Mouse (Mus musculus): ENCODE data around the gene Grk6. TPM values are rescaled to one million over a fixed set of nuclear protein-coding genes. Genes with fewer than 3 reads are reported as not detected.

Grk6 gene
- total and polyA plus RNA-seq, 2 experiments from 2014 or later, result 10.7 to 27.2 TPM

DNA sequence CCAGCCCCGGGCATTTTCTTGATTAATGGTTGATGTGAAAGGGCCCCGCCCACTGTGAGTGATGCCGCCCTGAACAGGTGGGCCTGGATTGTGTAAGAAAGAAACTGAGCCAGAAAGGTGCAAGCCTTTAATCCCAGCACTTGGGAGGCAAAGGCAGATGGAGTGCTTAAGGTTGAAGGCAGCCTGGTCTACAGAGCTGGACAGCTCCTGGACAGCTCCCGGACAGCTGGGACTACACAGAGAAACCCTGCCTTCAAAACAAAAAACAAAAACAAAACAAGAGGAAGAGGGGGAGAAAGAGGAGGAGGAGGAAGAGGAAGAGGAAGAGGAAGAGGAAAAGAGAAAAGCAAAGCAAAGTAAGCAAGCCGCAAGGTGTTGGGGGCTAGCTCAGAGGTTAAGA, 25.7 kb upstream of the Grk6 start:
- no peaks in the 10 kb centered on the region for H3K36me3 ChIP-seq (replicated peaks; ENCODE audit: control insufficient read depth, insufficient read depth, low read length)
- no peak overlapping the region for H3K27ac ChIP-seq (ENCODE audit: low read depth)
- no peaks in the 10 kb centered on the region; the same call in 1 of the 2 replicates for H3K4me1 ChIP-seq (ENCODE audit: control insufficient read depth, insufficient read depth)
- no peak overlapping the region for H3K9ac ChIP-seq (replicated peaks; ENCODE audit: low read depth, low read length)
- no peak for TF ChIP-seq EP300 (IDR thresholded peaks at IDR 0.05; ENCODE audit: low read depth)
- no peak for TF ChIP-seq CTCF (IDR thresholded peaks at IDR 0.05; ENCODE audit: low read depth)
- DNase-seq (ENCODE audit: low spot score) (no peak), ATAC-seq (ENCODE audit: insufficient read depth, low read depth) (no peak)
- no peak overlapping the region for H3K4me3 ChIP-seq (ENCODE audit: low read depth, low read length)
- 76% methylated on average over 5 of the region's 5 CpGs for WGBS
- peaks cover 71% of the 10 kb centered on the region for H3K27me3 ChIP-seq (ENCODE audit: control insufficient read depth, insufficient read depth, low read length)
- no peak overlapping the region for H3K4me2 ChIP-seq (ENCODE audit: low read depth, low read length)
- H3K9me3 ChIP-seq (replicated peaks; ENCODE audit: control insufficient read depth, low read length), result no peaks in the 10 kb centered on the region

DNA sequence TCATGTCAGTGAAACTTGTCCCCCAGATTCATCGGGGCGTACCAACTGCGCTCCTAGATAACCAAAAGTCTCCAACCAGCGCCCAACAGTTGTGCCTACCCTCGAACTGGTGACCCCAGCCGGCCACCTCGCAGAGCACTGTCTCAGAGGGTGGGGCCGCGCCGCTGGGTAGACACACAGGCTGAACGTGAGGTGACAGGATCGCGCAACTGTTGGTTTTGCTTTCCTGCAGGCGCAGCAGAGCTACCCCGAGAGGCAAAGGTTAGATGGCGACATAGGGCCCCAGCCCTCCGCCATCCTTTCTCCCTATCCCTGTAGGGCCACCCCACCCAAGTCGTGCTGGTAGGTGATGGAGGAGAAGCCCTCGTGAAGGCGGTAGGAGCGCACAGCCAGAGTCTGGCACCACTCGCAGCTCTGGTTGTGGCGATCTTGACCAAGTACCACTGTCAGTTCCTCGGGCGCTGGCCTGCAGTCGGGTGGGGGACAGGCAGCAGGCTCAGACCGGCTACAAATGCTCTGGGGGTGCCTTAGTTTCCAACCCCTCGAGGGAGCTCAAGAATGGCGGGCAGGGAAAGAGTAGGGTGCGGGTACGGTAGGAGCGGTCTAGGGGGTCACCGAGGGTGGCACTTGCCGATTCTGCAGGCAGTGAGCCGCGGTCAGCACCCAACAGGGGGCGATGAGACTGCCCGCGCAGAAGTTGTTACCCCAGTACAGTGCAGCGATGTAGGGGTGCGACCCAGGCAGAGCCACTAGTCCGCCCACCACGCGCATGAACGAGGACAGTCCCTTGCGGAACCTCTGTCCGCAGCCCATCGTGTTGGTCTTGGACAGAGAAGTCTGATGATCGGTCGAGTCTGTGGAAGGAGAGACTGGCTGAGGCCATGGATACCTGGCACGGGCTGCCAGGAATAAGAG, 24.6 kb upstream of the Grk6 start:
- Histone ChIP-seq H3K9me3 (replicated peaks; ENCODE audit: control insufficient read depth, low read length) (no peaks in the 10 kb centered on the region), H3K36me3 (replicated peaks; ENCODE audit: control insufficient read depth, insufficient read depth, low read length) (no peaks in the 10 kb centered on the region), H3K27ac (ENCODE audit: low read depth) (no peak overlapping the region), H3K4me2 (ENCODE audit: low read depth, low read length) (peak overlapping the region; percentile 47), H3K9ac (replicated peaks; ENCODE audit: low read depth, low read length) (no peak overlapping the region), H3K27me3 (ENCODE audit: control insufficient read depth, insufficient read depth, low read length) (peaks cover 60% of the 10 kb centered on the region), H3K4me3 (ENCODE audit: low read depth, low read length) (peak overlapping the region; percentile 27), H3K4me1 (ENCODE audit: control insufficient read depth, insufficient read depth) (no peaks in the 10 kb centered on the region; the same call in 1 of the 2 replicates)
- TF ChIP-seq EP300 (IDR thresholded peaks at IDR 0.05; ENCODE audit: low read depth) (no peak), CTCF (IDR thresholded peaks at IDR 0.05; ENCODE audit: low read depth) (no peak)
- no peak for DNase-seq (ENCODE audit: low spot score)
- 21% methylated on average over 51 of the region's 51 CpGs for WGBS
- no peak for ATAC-seq (ENCODE audit: insufficient read depth, low read depth)

DNA sequence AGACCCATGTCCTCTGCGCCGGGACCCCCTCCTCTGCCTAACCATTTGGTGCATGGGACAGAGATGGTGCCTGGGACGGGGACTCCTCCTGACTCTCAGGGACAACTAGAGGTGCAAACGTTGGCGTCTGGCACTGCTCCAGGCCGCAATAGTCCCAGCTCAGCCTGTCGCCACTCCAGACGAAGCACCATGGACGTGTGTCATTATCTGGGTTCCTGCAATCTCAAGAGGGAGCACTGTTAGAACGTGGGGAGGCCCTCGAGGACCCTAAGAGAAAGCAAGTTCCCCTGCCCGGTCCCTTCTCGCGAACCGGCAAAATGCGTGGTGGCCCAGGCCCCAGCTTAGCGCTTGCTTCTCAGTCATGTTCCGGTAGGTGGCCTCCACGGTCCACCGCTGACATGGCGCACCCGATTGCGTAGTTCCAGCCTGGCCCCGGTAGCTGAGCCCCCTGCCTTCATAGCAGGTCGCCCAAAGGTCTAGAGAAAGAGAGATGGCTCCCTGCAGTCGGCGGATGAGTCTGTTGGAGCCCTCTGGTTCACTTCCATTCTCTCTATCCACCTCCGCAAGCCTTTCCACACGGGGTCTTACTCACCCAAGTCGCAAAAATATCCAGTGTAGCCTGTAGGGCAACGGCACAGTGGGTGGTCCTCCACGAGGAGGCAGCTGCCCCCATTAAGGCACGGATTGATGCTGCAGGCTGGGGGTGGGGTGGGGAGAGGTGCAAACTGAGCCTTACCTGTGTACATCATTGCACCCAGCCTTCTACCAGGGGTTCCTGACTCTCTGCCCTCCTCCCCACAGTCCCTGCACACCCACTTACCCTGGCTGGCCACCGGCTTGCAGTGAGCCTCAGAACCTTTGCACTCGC, 23.7 kb upstream of the Grk6 start:
- Histone ChIP-seq H3K27ac (ENCODE audit: low read depth) (no peak overlapping the region), H3K4me1 (ENCODE audit: control insufficient read depth, insufficient read depth) (no peaks in the 10 kb centered on the region; the same call in 1 of the 2 replicates), H3K4me2 (ENCODE audit: low read depth, low read length) (peak overlapping the region; percentile 47), H3K4me3 (ENCODE audit: low read depth, low read length) (peak overlapping the region; percentile 27), H3K9me3 (replicated peaks; ENCODE audit: control insufficient read depth, low read length) (no peaks in the 10 kb centered on the region), H3K27me3 (ENCODE audit: control insufficient read depth, insufficient read depth, low read length) (peaks cover 62% of the 10 kb centered on the region), H3K9ac (replicated peaks; ENCODE audit: low read depth, low read length) (peak overlapping the region; percentile 6; the same call in 1 of the 2 replicates), H3K36me3 (replicated peaks; ENCODE audit: control insufficient read depth, insufficient read depth, low read length) (no peaks in the 10 kb centered on the region)
- WGBS, result 12% methylated on average over 35 of the region's 35 CpGs
- peak; percentile 42 for DNase-seq (ENCODE audit: low spot score)
- TF ChIP-seq EP300 (IDR thresholded peaks at IDR 0.05; ENCODE audit: low read depth) (no peak), CTCF (IDR thresholded peaks at IDR 0.05; ENCODE audit: low read depth) (peak; percentile 74)
- peak; percentile 69 for ATAC-seq (ENCODE audit: insufficient read depth, low read depth)

DNA sequence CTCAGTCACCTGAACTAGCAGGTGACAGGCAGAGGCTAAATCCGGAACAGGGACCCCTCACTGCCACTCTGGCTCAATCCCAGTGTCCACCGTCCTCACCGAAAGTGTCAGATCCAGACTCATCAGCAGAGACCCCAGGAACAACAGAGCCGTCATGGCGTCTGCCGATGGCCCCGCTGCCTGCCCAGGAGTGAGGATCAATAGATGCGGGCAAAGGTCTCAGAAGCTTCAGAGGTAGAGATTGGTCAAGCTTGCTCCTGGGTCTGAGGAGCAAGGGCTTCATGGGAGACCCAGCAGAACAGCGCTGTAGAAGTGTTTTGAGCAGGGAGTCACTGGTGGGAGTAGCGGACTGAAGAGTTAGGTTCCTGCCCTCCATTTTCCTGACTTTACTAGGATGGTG, 18.3 kb upstream of the Grk6 start, which contains the start of gene F12:
TSS of gene F12 (minus strand) at position 181 of the 400 bp plus-strand sequence.
- TF ChIP-seq EP300 (IDR thresholded peaks at IDR 0.05; ENCODE audit: low read depth), result no peak
- no peak for TF ChIP-seq CTCF (IDR thresholded peaks at IDR 0.05; ENCODE audit: low read depth)
- DNase-seq (ENCODE audit: low spot score), result no peak
- Histone ChIP-seq H3K9me3 (replicated peaks; ENCODE audit: control insufficient read depth, low read length) (no peaks in the 10 kb centered on the region), H3K9ac (replicated peaks; ENCODE audit: low read depth, low read length) (no peak within 1 kb of the TSS), H3K4me1 (ENCODE audit: control insufficient read depth, insufficient read depth) (no peaks in the 10 kb centered on the region; the same call in 1 of the 2 replicates), H3K27ac (ENCODE audit: low read depth) (no peak within 1 kb of the TSS), H3K36me3 (replicated peaks; ENCODE audit: control insufficient read depth, insufficient read depth, low read length) (no peaks in the 10 kb centered on the region), H3K27me3 (ENCODE audit: control insufficient read depth, insufficient read depth, low read length) (peaks cover 23% of the 10 kb centered on the region), H3K4me3 (ENCODE audit: low read depth, low read length) (no peak within 1 kb of the TSS), H3K4me2 (ENCODE audit: low read depth, low read length) (no peak within 1 kb of the TSS)
- 79% methylated on average over 10 of the region's 10 CpGs for WGBS
- ATAC-seq (ENCODE audit: insufficient read depth, low read depth), result no peak

DNA sequence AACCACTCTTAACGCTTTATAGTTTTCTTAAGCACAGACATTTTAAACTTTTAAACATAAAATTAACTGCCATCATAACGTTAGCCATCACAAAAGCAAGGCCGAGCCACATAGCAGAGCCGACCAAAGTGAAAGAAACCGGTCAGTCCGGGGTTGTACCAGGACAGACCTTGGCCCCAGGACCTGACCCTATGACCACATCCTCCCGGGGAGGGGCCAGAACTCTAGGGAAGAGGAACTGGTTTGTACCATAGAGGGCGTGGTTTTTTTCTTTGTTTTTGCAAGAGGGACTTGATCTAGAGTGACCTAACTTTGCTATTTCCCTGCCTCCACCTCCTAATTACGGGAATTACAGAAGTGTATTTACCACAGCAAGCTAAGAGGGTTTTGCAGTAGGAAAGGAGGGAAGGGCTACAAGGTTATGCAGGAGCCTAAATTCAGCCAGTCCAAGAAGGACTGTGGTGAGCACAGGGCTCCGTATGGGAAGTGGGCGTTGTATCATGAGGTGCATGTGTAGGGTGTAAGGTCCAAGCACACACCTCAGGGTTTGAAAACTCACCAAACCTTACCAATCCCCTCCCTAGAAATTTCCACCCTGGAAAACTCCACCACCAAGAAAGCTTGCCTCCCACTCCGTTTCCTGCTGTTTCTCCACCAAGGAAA, 15.5 kb upstream of the Grk6 start:
- TF ChIP-seq EP300 (IDR thresholded peaks at IDR 0.05; ENCODE audit: low read depth) (no peak), CTCF (IDR thresholded peaks at IDR 0.05; ENCODE audit: low read depth) (no peak)
- 64% methylated on average over 12 of the region's 12 CpGs for WGBS
- ATAC-seq (ENCODE audit: insufficient read depth, low read depth), result 0 out of 2 replicates have a peak, but pooled peaks have one; percentile 27

More for the DNA sequence above, 15.5 kb upstream of the Grk6 start:
- H3K9ac ChIP-seq (replicated peaks; ENCODE audit: low read depth, low read length), result no peak overlapping the region
- no peaks in the 10 kb centered on the region for H3K36me3 ChIP-seq (replicated peaks; ENCODE audit: control insufficient read depth, insufficient read depth, low read length)
- no peaks in the 10 kb centered on the region for H3K9me3 ChIP-seq (replicated peaks; ENCODE audit: control insufficient read depth, low read length)
- H3K4me1 ChIP-seq (ENCODE audit: control insufficient read depth, insufficient read depth), result no peaks in the 10 kb centered on the region
- no peak overlapping the region for H3K4me3 ChIP-seq (ENCODE audit: low read depth, low read length)
- peak; percentile 23 for DNase-seq (ENCODE audit: low spot score)
- no peak overlapping the region for H3K4me2 ChIP-seq (ENCODE audit: low read depth, low read length)
- peaks cover 10% of the 10 kb centered on the region for H3K27me3 ChIP-seq (ENCODE audit: control insufficient read depth, insufficient read depth, low read length)
- H3K27ac ChIP-seq (ENCODE audit: low read depth), result no peak overlapping the region

All from heart, postnatal 0 days (tissue).